Comparison of ENCODE assay signal across 9 mouse cellular contexts in genomic region chr3:96704778-96705177, GRCm38 (mm10). TPM values are rescaled to one million over a fixed set of nuclear protein-coding genes. Genes with fewer than 3 reads are reported as not detected.
DNase-seq lines count a peak whose midpoint lies in the region; ATAC-seq and TF ChIP-seq lines count a peak whose summit lies in the region.
"Had no signal": no experiment of that assay in that cellular context is flagged by ENCODE, and none has a peak within 500 bp of the region (broad histone marks: within the 10 kb centered on the region; RNA-seq: fewer than 3 reads in every experiment).

No protein-coding gene starts in this region.

- H3K27ac ChIP-seq in hindbrain, embryonic 11.5 days (ENCODE audit: low read depth, low read length) = no peak overlapping the region
- no peak overlapping the region for H3K27ac ChIP-seq in hindbrain, embryonic 16.5 days (ENCODE audit: low read depth, low read length)
- no peak overlapping the region for H3K27ac ChIP-seq in spleen, adult 2 months (ENCODE audit: insufficient read depth, low read length)
- H3K27ac ChIP-seq: embryonic facial prominence, embryonic 15.5 days; neural tube, embryonic 13.5 days had no signal

- no peaks in the 10 kb centered on the region for H3K9me3 ChIP-seq in hindbrain, embryonic 11.5 days (ENCODE audit: control insufficient read depth, low read length)
- H3K9me3 ChIP-seq in hindbrain, embryonic 16.5 days (ENCODE audit: control insufficient read depth, low read length) = no peaks in the 10 kb centered on the region
- H3K9me3 ChIP-seq: embryonic facial prominence, embryonic 15.5 days; neural tube, embryonic 13.5 days had no signal

- H3K27me3 ChIP-seq in hindbrain, embryonic 11.5 days (ENCODE audit: control insufficient read depth, insufficient read depth, low read length) = no peaks in the 10 kb centered on the region
- H3K27me3 ChIP-seq in hindbrain, embryonic 16.5 days (replicated peaks; ENCODE audit: control insufficient read depth, insufficient read depth, low read length) = no peaks in the 10 kb centered on the region
- H3K27me3 ChIP-seq in spleen, adult 2 months (ENCODE audit: control insufficient read depth, insufficient read depth, low read length) = 0 out of 2 replicates have a peak, but pooled peaks cover 2% of the 10 kb centered on the region
- H3K27me3 ChIP-seq: embryonic facial prominence, embryonic 15.5 days had no signal

- H3K4me1 ChIP-seq in hindbrain, embryonic 11.5 days (replicated peaks; ENCODE audit: control insufficient read depth, insufficient read depth, low read length) = no peaks in the 10 kb centered on the region
- no peaks in the 10 kb centered on the region for H3K4me1 ChIP-seq in hindbrain, embryonic 16.5 days (ENCODE audit: control insufficient read depth, insufficient read depth, low read depth, low read length)
- H3K4me1 ChIP-seq in spleen, adult 2 months (ENCODE audit: control insufficient read depth, insufficient read depth, insufficient read length) = peaks cover 6% of the 10 kb centered on the region

- H3K36me3 ChIP-seq in hindbrain, embryonic 11.5 days (ENCODE audit: control insufficient read depth, insufficient read depth, low read length) = 0 out of 2 replicates have a peak, but pooled peaks cover 4% of the 10 kb centered on the region
- H3K36me3 ChIP-seq in hindbrain, embryonic 16.5 days (ENCODE audit: control insufficient read depth, insufficient read depth, low read length) = peaks cover 13% of the 10 kb centered on the region; the same call in 1 of the 2 replicates
- H3K36me3 ChIP-seq in spleen, adult 2 months (ENCODE audit: control insufficient read depth, insufficient read depth, low read length) = peaks cover 18% of the 10 kb centered on the region

- peak; percentile 15; the same call in 1 of the 2 replicates for TF ChIP-seq CTCF in spleen, adult 2 months (IDR thresholded peaks at IDR 0.05; ENCODE audit: extremely low read depth, insufficient read depth, insufficient read length, insufficient replicate concordance)

- no peak overlapping the region for H3K4me3 ChIP-seq in hindbrain, embryonic 11.5 days (ENCODE audit: low read depth, low read length)
- no peak overlapping the region for H3K4me3 ChIP-seq in hindbrain, embryonic 16.5 days (ENCODE audit: low read length)
- H3K4me3 ChIP-seq in spleen, adult 2 months (ENCODE audit: extremely low read depth, insufficient read depth, insufficient read length) = no peak overlapping the region
- H3K4me3 ChIP-seq: embryonic facial prominence, embryonic 15.5 days; neural tube, embryonic 13.5 days had no signal

- no peak overlapping the region for H3K4me2 ChIP-seq in hindbrain, embryonic 11.5 days (replicated peaks; ENCODE audit: low read depth, low read length)
- no peak overlapping the region for H3K4me2 ChIP-seq in hindbrain, embryonic 16.5 days (ENCODE audit: low read length)
- H3K4me2 ChIP-seq: embryonic facial prominence, embryonic 15.5 days; neural tube, embryonic 13.5 days had no signal

- 66% methylated on average over 11 of the region's 11 CpGs for WGBS in hindbrain, embryonic 11.5 days
- WGBS in hindbrain, embryonic 16.5 days = 65% methylated on average over 11 of the region's 11 CpGs
- 75% methylated on average over 11 of the region's 11 CpGs for WGBS in spleen, adult 2 months

- TF ChIP-seq POLR2A in spleen, adult 2 months (IDR thresholded peaks at IDR 0.05; ENCODE audit: low read depth, low read length) = no peak

- peak; percentile 26 for DNase-seq in hindbrain, embryonic 11.5 days (ENCODE audit: low spot score)
- peak in 1 of 2 experiments; percentile 28 for DNase-seq in spleen, adult 2 months (ENCODE audit: low read depth in 1 of 2, low spot score in 2 of 2)
- DNase-seq in spleen, postnatal 36 days (ENCODE audit: low spot score in 2 of 2) = no peak
- DNase-seq in thymus, postnatal 36 days = peak; percentile 43 to 54
- no peak for DNase-seq in c-Kit-positive CD71-positive TER-119-positive erythroid progenitor cells, embryonic 14.5 days (ENCODE audit: low spot score)

- ATAC-seq in hindbrain, embryonic 11.5 days (ENCODE audit: low FRiP score) = no peak
- no peak for ATAC-seq in hindbrain, embryonic 16.5 days
- ATAC-seq in granulocyte monocyte progenitor cell, adult 5-6 weeks (replicated peaks; ENCODE audit: poor library complexity, severe bottlenecking) = peak; percentile 38; the same call in 1 of the 2 replicates

- H3K9ac ChIP-seq in hindbrain, embryonic 11.5 days (ENCODE audit: low read depth, low read length) = no peak overlapping the region
- no peak overlapping the region for H3K9ac ChIP-seq in hindbrain, embryonic 16.5 days (ENCODE audit: low read depth, low read length)
- H3K9ac ChIP-seq: embryonic facial prominence, embryonic 15.5 days; neural tube, embryonic 13.5 days had no signal

RNA-seq across cellular contexts. Expression of gene Nudt17, which starts 3.6 kb away (rescaled TPM):
- polyA plus RNA-seq in hindbrain, embryonic 11.5 days (2014; fragmentation: Nextera tagmentation; extraction: Ambion mirVana) = 12.8 and 14.4 TPM in 2 replicates
- 20.4 and 22.4 TPM in 2 replicates for polyA plus RNA-seq in hindbrain, embryonic 16.5 days (2015; fragmentation: Nextera tagmentation; extraction: Ambion mirVana)
- 4.5 and 4.8 TPM in 2 replicates for polyA plus RNA-seq in spleen, adult 2 months (2012; rRNA removed)
- total RNA-seq in granulocyte monocyte progenitor cell, adult 5-6 weeks (2014; fragmentation: Nextera tagmentation) = not detected in 2 replicates
- 0.31 TPM in 1 of 2 replicates, not detected in the other for total RNA-seq in granulocyte monocyte progenitor cell, adult 5-6 weeks (2017)

RNA-seq across cellular contexts. Expression of gene Pias3, which starts 8.6 kb away (rescaled TPM):
- 25.2 and 28.2 TPM in 2 replicates for polyA plus RNA-seq in hindbrain, embryonic 11.5 days (2014; fragmentation: Nextera tagmentation; extraction: Ambion mirVana)
- polyA plus RNA-seq in hindbrain, embryonic 16.5 days (2015; fragmentation: Nextera tagmentation; extraction: Ambion mirVana) = 43.4 and 44.3 TPM in 2 replicates
- 30.9 and 31.0 TPM in 2 replicates for polyA plus RNA-seq in spleen, adult 2 months (2012; rRNA removed)
- 8.1 and 14.4 TPM in 2 replicates for total RNA-seq in granulocyte monocyte progenitor cell, adult 5-6 weeks (2014; fragmentation: Nextera tagmentation)
- total RNA-seq in granulocyte monocyte progenitor cell, adult 5-6 weeks (2017) = 3.3 and 8.2 TPM in 2 replicates

RNA-seq across cellular contexts. Expression of gene Polr3c, which starts 22.6 kb away (rescaled TPM):
- polyA plus RNA-seq in hindbrain, embryonic 11.5 days (2014; fragmentation: Nextera tagmentation; extraction: Ambion mirVana) = 38.0 and 38.1 TPM in 2 replicates
- 31.4 and 33.7 TPM in 2 replicates for polyA plus RNA-seq in hindbrain, embryonic 16.5 days (2015; fragmentation: Nextera tagmentation; extraction: Ambion mirVana)
- polyA plus RNA-seq in spleen, adult 2 months (2012; rRNA removed) = 24.8 and 26.8 TPM in 2 replicates
- 30.8 and 38.8 TPM in 2 replicates for total RNA-seq in granulocyte monocyte progenitor cell, adult 5-6 weeks (2014; fragmentation: Nextera tagmentation)
- 22.4 and 22.5 TPM in 2 replicates for total RNA-seq in granulocyte monocyte progenitor cell, adult 5-6 weeks (2017)

RNA-seq across cellular contexts. Expression of gene Rnf115, which starts 22.7 kb away (rescaled TPM):
- polyA plus RNA-seq in hindbrain, embryonic 11.5 days (2014; fragmentation: Nextera tagmentation; extraction: Ambion mirVana) = 90.0 and 90.4 TPM in 2 replicates
- 72.2 and 82.0 TPM in 2 replicates for polyA plus RNA-seq in hindbrain, embryonic 16.5 days (2015; fragmentation: Nextera tagmentation; extraction: Ambion mirVana)
- polyA plus RNA-seq in spleen, adult 2 months (2012; rRNA removed) = 11.3 and 15.1 TPM in 2 replicates
- total RNA-seq in granulocyte monocyte progenitor cell, adult 5-6 weeks (2014; fragmentation: Nextera tagmentation) = 41.1 and 65.6 TPM in 2 replicates
- 55.3 and 71.5 TPM in 2 replicates for total RNA-seq in granulocyte monocyte progenitor cell, adult 5-6 weeks (2017)

RNA-seq across cellular contexts. Expression of gene Ankrd35, which starts 34.8 kb away (rescaled TPM):
- polyA plus RNA-seq in hindbrain, embryonic 11.5 days (2014; fragmentation: Nextera tagmentation; extraction: Ambion mirVana) = 0.25 and 0.40 TPM in 2 replicates
- polyA plus RNA-seq in hindbrain, embryonic 16.5 days (2015; fragmentation: Nextera tagmentation; extraction: Ambion mirVana) = 2.5 and 2.8 TPM in 2 replicates
- 0.74 and 0.97 TPM in 2 replicates for polyA plus RNA-seq in spleen, adult 2 months (2012; rRNA removed)
- not detected in 2 replicates for total RNA-seq in granulocyte monocyte progenitor cell, adult 5-6 weeks (2014; fragmentation: Nextera tagmentation)
- total RNA-seq in granulocyte monocyte progenitor cell, adult 5-6 weeks (2017) = not detected in 2 replicates

Comparison
In these comparisons a context has a peak if more than half of its experiments do, and no peak if none do; other contexts are left out.
1. DNase-seq: peak in hindbrain, embryonic 11.5 days (single experiment) and thymus, postnatal 36 days (2 of 2); none in spleen, postnatal 36 days (0 of 2) and c-Kit-positive CD71-positive TER-119-positive erythroid progenitor cells, embryonic 14.5 days (single experiment).